Mouse (Mus musculus): ENCODE data around the gene Hoxa7.

DNA sequence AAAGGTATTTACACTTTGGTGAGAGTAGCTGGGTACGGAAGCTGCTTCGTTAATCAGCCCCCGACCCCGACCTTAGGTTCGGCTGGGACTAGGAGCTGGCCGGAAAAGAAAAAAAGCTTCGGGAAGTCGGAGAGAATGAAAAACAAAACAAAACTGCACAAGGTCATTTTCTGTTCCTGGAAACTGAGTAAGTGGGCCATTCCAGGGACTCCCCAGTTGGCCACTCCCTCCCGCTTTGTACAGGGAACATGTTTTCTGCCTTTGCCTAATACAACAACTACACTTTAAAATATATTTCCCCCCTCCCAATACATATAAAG is 45.0 kb upstream of the Hoxa7 start:
- TF ChIP-seq CTCF (IDR thresholded peaks at IDR 0.05; ENCODE audit: low read depth) (no peak), EP300 (IDR thresholded peaks at IDR 0.05; ENCODE audit: low read depth) (no peak)
